Mouse (Mus musculus): ENCODE measurements around the gene Tead1. TPM values are rescaled to one million over a fixed set of nuclear protein-coding genes. Genes with fewer than 3 reads are reported as not detected.

The Tead1 gene
- polyA plus RNA-seq, 2 experiments = 0.75 to 1.1 TPM

DNA sequence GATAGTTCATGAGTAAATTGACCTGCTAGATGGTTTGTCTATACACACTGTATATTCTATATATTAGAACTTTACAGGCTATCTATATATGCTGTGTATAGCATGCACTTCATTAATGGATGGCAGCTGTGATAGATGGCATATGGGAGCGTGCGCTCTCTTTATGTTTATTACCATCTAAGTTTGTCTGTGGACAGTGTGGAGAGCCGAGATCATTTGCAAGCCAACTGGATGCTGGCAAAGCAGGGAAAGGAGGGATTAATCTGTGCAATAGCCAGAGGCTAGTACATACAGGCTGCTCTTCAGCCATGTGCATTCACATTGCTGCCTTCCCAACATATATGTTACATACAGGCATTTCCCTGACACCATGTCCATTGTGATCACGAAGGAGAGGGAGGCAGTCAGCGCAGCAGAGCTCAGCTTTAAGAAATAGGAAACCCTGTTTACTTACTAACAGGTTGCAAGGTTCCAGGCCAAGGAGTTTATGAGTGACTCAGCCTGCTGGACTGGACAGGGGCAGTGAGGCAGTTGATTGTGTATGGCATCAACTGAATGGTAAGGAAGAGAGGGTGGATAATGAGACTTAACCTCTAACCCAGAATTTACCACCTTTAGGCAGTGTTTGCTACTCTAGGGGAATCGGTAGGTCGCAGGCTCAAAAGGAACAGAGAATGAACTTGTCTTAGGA lies 173.2 kb downstream of the Tead1 start:
- Histone ChIP-seq H3K36me3 (replicated peaks; ENCODE audit: control insufficient read depth, insufficient read depth, low read depth) (no peaks in the 10 kb centered on the region), H3K9me3 (ENCODE audit: control insufficient read depth, low read length) (no peaks in the 10 kb centered on the region), H3K27ac (no peak overlapping the region), H3K4me1 (replicated peaks; ENCODE audit: control insufficient read depth in 2 of 2, insufficient read depth in 2 of 2, low read length in 1 of 2) (peaks cover 0 to 2% of the 10 kb centered on the region in 2 experiments; a peak in 1 of 4 replicates), H3K27me3 (ENCODE audit: control insufficient read depth, insufficient read depth, low read length) (no peaks in the 10 kb centered on the region), H3K9ac (replicated peaks) (no peak overlapping the region), H3K4me3 (ENCODE audit: insufficient read depth in 1 of 2, low read depth in 2 of 2, low read length in 2 of 2) (no peak overlapping the region), H3K4me2 (ENCODE audit: low read depth) (no peak overlapping the region)
- TF ChIP-seq CTCF (IDR thresholded peaks at IDR 0.05; ENCODE audit: low read depth) (no peak), EP300 (IDR thresholded peaks at IDR 0.05; ENCODE audit: low read depth) (no peak)
- DNase-seq (ENCODE audit: low read depth in 3 of 3, low spot score in 3 of 3) = no peak
- WGBS (ENCODE audit: insufficient replicate concordance) = 66% methylated on average over 7 of the region's 7 CpGs
- no peak for ATAC-seq (ENCODE audit: insufficient read depth)

DNA sequence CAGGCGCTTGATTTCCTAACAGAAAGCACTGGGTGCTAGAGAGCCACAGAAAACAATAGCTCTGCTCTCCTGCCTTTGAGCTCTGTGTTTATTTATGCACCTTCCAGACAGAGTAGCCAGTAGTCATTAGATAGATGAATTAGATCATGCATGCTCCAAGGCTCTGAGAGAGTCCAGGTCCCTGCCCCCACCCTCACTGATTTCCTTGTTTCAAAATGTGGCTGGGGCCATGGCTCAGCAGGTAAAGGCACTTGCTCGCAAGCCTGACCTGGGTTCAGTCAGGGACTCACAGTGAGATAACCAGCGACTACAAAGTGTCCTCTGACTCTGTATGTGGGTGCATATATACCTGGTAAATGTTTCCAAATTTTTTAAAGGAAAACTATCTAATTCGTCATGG lies 174.7 kb downstream of the Tead1 start:
- H3K9ac ChIP-seq (replicated peaks) = no peak overlapping the region
- 31% methylated on average over 4 of the region's 4 CpGs for WGBS (ENCODE audit: insufficient replicate concordance)
- ATAC-seq (ENCODE audit: insufficient read depth) = no peak

DNA sequence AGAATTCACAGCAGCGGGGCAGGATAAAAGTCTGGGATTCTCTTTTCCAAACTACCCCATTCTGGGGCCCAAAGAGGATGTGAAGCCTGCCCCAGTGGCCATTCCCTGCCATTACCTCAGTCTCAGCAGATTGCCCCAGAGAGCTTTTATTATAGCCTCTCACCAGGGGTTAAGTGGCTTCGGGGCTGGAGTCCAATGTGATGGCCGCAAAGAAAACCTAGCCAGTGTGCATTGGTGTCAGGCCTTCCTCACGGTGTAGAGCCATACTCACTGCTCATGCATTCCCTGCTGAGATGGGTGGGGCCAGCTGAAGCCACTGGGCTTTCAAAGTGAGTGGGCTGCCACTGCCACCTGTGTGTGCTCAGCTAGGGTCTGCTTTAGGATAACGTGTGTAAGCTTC lies 175.4 kb downstream of the Tead1 start:
- Histone ChIP-seq H3K4me3 (ENCODE audit: insufficient read depth in 1 of 2, low read depth in 2 of 2, low read length in 2 of 2) (no peak overlapping the region), H3K4me2 (ENCODE audit: low read depth) (no peak overlapping the region), H3K4me1 (replicated peaks; ENCODE audit: control insufficient read depth in 2 of 2, insufficient read depth in 2 of 2, low read length in 1 of 2) (peaks cover 0 to 2% of the 10 kb centered on the region in 2 experiments; a peak in 1 of 4 replicates), H3K27ac (no peak overlapping the region), H3K9ac (replicated peaks) (no peak overlapping the region), H3K36me3 (replicated peaks; ENCODE audit: control insufficient read depth, insufficient read depth, low read depth) (no peaks in the 10 kb centered on the region), H3K9me3 (ENCODE audit: control insufficient read depth, low read length) (no peaks in the 10 kb centered on the region), H3K27me3 (ENCODE audit: control insufficient read depth, insufficient read depth, low read length) (no peaks in the 10 kb centered on the region)
- no peak for DNase-seq (ENCODE audit: low read depth in 3 of 3, low spot score in 3 of 3)
- WGBS (ENCODE audit: insufficient replicate concordance) = 44% methylated on average over 5 of the region's 5 CpGs
- no peak for ATAC-seq (ENCODE audit: insufficient read depth)
- TF ChIP-seq EP300 (IDR thresholded peaks at IDR 0.05; ENCODE audit: low read depth) = no peak
- no peak for TF ChIP-seq CTCF (IDR thresholded peaks at IDR 0.05; ENCODE audit: low read depth)

More for the DNA sequence above, 174.7 kb downstream of the Tead1 start:
- Histone ChIP-seq H3K27ac (no peak overlapping the region), H3K4me1 (replicated peaks; ENCODE audit: control insufficient read depth in 2 of 2, insufficient read depth in 2 of 2, low read length in 1 of 2) (peaks cover 0 to 2% of the 10 kb centered on the region in 2 experiments; a peak in 1 of 4 replicates), H3K27me3 (ENCODE audit: control insufficient read depth, insufficient read depth, low read length) (no peaks in the 10 kb centered on the region), H3K4me2 (ENCODE audit: low read depth) (no peak overlapping the region), H3K9me3 (ENCODE audit: control insufficient read depth, low read length) (no peaks in the 10 kb centered on the region), H3K4me3 (ENCODE audit: insufficient read depth in 1 of 2, low read depth in 2 of 2, low read length in 2 of 2) (no peak overlapping the region), H3K36me3 (replicated peaks; ENCODE audit: control insufficient read depth, insufficient read depth, low read depth) (no peaks in the 10 kb centered on the region)
- TF ChIP-seq EP300 (IDR thresholded peaks at IDR 0.05; ENCODE audit: low read depth) = no peak
- TF ChIP-seq CTCF (IDR thresholded peaks at IDR 0.05; ENCODE audit: low read depth) = no peak
- DNase-seq (ENCODE audit: low read depth in 3 of 3, low spot score in 3 of 3) = no peak

DNA sequence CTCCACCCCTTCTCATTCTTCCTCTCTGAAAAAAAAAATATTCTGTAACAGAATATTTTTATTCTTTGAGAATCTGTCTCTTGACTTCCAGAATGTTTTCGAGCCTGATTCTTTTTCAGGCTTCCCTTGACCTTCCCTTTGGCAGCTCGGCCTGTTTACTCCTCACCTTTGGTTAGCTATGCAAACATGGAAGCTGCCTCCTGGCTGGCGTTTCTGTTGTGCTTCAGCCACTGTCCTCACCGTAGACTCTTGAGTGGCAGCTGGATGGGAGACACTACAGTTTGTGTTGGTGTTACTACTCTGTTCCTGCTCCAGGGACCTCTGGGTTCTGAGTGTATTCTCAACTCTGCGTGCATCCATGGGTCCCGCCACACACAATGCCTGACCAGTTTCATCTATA lies 176.3 kb downstream of the Tead1 start:
- no peak for TF ChIP-seq CTCF (IDR thresholded peaks at IDR 0.05; ENCODE audit: low read depth)
- no peak for TF ChIP-seq EP300 (IDR thresholded peaks at IDR 0.05; ENCODE audit: low read depth)
- no peaks in the 10 kb centered on the region for H3K9me3 ChIP-seq (ENCODE audit: control insufficient read depth, low read length)
- H3K4me3 ChIP-seq (ENCODE audit: insufficient read depth in 1 of 2, low read depth in 2 of 2, low read length in 2 of 2) = no peak overlapping the region
- no peaks in the 10 kb centered on the region for H3K36me3 ChIP-seq (replicated peaks; ENCODE audit: control insufficient read depth, insufficient read depth, low read depth)
- ATAC-seq (ENCODE audit: insufficient read depth) (no peak), DNase-seq (ENCODE audit: low read depth in 3 of 3, low spot score in 3 of 3) (no peak)
- H3K27ac ChIP-seq = no peak overlapping the region
- 53% methylated on average over 6 of the region's 6 CpGs for WGBS (ENCODE audit: insufficient replicate concordance)
- no peak overlapping the region for H3K4me2 ChIP-seq (ENCODE audit: low read depth)
- no peaks in the 10 kb centered on the region for H3K27me3 ChIP-seq (ENCODE audit: control insufficient read depth, insufficient read depth, low read length)
- H3K4me1 ChIP-seq (replicated peaks; ENCODE audit: control insufficient read depth in 2 of 2, insufficient read depth in 2 of 2, low read length in 1 of 2) = peaks cover 0 to 2% of the 10 kb centered on the region in 2 experiments; a peak in 1 of 4 replicates
- no peak overlapping the region for H3K9ac ChIP-seq (replicated peaks)

DNA sequence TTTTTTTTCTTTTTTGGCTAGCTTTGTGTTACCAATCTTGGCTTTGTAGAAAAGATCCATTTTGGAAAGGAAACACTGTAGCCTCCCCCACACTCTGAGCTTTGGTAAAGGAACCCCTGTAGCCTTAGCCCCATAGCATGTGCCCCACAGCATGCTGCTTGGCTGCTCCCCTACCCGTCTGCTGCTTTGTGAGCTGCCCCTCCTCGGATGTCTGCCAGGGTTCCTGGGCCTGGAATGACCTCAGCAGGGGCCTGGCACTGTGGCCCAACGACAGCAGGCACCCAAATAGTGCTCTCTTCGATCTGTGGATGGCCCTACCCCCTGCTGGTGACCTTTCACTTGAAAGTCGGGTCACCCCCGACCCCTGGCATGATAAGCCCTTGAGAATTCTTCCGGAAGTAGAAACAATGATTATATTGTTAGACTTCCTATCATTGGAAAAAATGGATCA lies 177.0 kb downstream of the Tead1 start:
- no peak for DNase-seq (ENCODE audit: low read depth in 3 of 3, low spot score in 3 of 3)
- no peak overlapping the region for H3K9ac ChIP-seq (replicated peaks)
- H3K4me1 ChIP-seq (replicated peaks; ENCODE audit: control insufficient read depth in 2 of 2, insufficient read depth in 2 of 2, low read length in 1 of 2) = peaks cover 0 to 2% of the 10 kb centered on the region in 2 experiments; a peak in 1 of 4 replicates
- no peak for TF ChIP-seq EP300 (IDR thresholded peaks at IDR 0.05; ENCODE audit: low read depth)
- no peak overlapping the region for H3K4me2 ChIP-seq (ENCODE audit: low read depth)
- 30% methylated on average over 7 of the region's 7 CpGs for WGBS (ENCODE audit: insufficient replicate concordance)
- no peaks in the 10 kb centered on the region for H3K27me3 ChIP-seq (ENCODE audit: control insufficient read depth, insufficient read depth, low read length)
- no peak overlapping the region for H3K4me3 ChIP-seq (ENCODE audit: insufficient read depth in 1 of 2, low read depth in 2 of 2, low read length in 2 of 2)
- ATAC-seq (ENCODE audit: insufficient read depth) = no peak
- H3K9me3 ChIP-seq (ENCODE audit: control insufficient read depth, low read length) = no peaks in the 10 kb centered on the region
- H3K36me3 ChIP-seq (replicated peaks; ENCODE audit: control insufficient read depth, insufficient read depth, low read depth) = no peaks in the 10 kb centered on the region
- H3K27ac ChIP-seq = no peak overlapping the region
